Mouse (Mus musculus) CH12.LX (cell line): Measurements from ENCODE around the gene Cldn13. TPM values are rescaled to one million over a fixed set of nuclear protein-coding genes. Genes with fewer than 3 reads are reported as not detected.

Experiments
- DNase-seq: peaks from one replicate; pipeline ENCODE4 v3.0.0-alpha.2; 2013; ENCODE audit errors: extremely low read depth
- H3K27ac ChIP-seq: 2 replicates; pipeline ENCODE4 v1.5.1; 2012; ENCODE audit warnings: low read depth, mild to moderate bottlenecking, control low read depth, moderate library complexity; ENCODE audit not compliant: insufficient read depth
- H3K27me3 ChIP-seq: replicated peaks from 2 replicates; pipeline ENCODE3; 2012; ENCODE audit warnings: inconsistent platforms
- H3K36me3 ChIP-seq, 2 experiments: replicated peaks in 1 of 2; 2 replicates each; pipeline versions ENCODE3 to v1.6.1; 2012; ENCODE audit warnings: inconsistent platforms in 1 of 2, low read length in 1 of 2, mild to moderate bottlenecking in 1 of 2, mixed read lengths in 1 of 2, moderate library complexity in 1 of 2; ENCODE audit not compliant: control insufficient read depth in 1 of 2, insufficient read depth in 1 of 2
- H3K4me1 ChIP-seq, 2 experiments: 2 replicates each; pipeline ENCODE4 v1.6.1; 2012; ENCODE audit warnings: inconsistent platforms in 1 of 2, moderate library complexity in 1 of 2; ENCODE audit not compliant: insufficient read depth in 2 of 2, control insufficient read depth in 1 of 2
- H3K4me2 ChIP-seq: 2 replicates; pipeline ENCODE4 v1.6.1; 2012; ENCODE audit warnings: low read depth, mild to moderate bottlenecking, control low read depth; ENCODE audit not compliant: poor library complexity, insufficient read depth, severe bottlenecking
- H3K4me3 ChIP-seq, 3 experiments: fragments of 150-350 bp in 1 of 3; sonication (generic) in 1 of 3; replicated peaks in 1 of 3; 2 replicates each; pipeline versions ENCODE3 to v1.5.1; 2011 to 2012; ENCODE audit warnings: low read depth in 2 of 3, low read length in 2 of 3, mild to moderate bottlenecking in 2 of 3, moderate library complexity in 2 of 3, control low read depth in 1 of 3, improper control_type of control experiment in 1 of 3, inconsistent platforms in 1 of 3, mixed read lengths in 1 of 3; ENCODE audit not compliant: poor library complexity in 1 of 3
- H3K79me2 ChIP-seq: replicated peaks from 2 replicates; pipeline ENCODE4 v1.6.1; 2012; ENCODE audit warnings: mild to moderate bottlenecking, moderate library complexity; ENCODE audit not compliant: control insufficient read depth, poor library complexity, insufficient read depth, severe bottlenecking; ENCODE audit errors: extremely low read depth
- H3K9ac ChIP-seq: 2 replicates; pipeline ENCODE4 v1.6.1; 2012; ENCODE audit warnings: low read depth, mild to moderate bottlenecking, control low read depth, moderate library complexity; ENCODE audit not compliant: insufficient read depth
- H3K9me3 ChIP-seq: replicated peaks from 2 replicates; pipeline ENCODE3; 2012; ENCODE audit warnings: low read length, inconsistent platforms, mixed read lengths
- BHLHE40 ChIP-seq: IDR thresholded peaks from 2 replicates; pipeline ENCODE4 v1.6.1; 2011; ENCODE audit warnings: mild to moderate bottlenecking, low read depth, low read length, improper control_type of control experiment
- CHD1 ChIP-seq: IDR thresholded peaks from 2 replicates; pipeline ENCODE4 v1.6.1; 2012; ENCODE audit warnings: low read depth, low read length, improper control_type of control experiment, inconsistent platforms
- CHD2 ChIP-seq: IDR thresholded peaks from 2 replicates; pipeline ENCODE4 v1.6.1; 2011; ENCODE audit warnings: low read length, improper control_type of control experiment
- CTCF ChIP-seq, 2 experiments: IDR thresholded peaks in 1 of 2; conservative IDR thresholded peaks in 1 of 2; 2 replicates each; pipeline ENCODE4 v1.5.1; 2011 to 2012; ENCODE audit warnings: low read depth in 2 of 2, low read length in 2 of 2, improper control_type of control experiment in 1 of 2, inconsistent platforms in 1 of 2, mild to moderate bottlenecking in 1 of 2, moderate library complexity in 1 of 2
- E2F4 ChIP-seq: IDR thresholded peaks from 2 replicates; pipeline ENCODE4 v1.6.1; 2011; ENCODE audit warnings: low read depth, low read length, improper control_type of control experiment; ENCODE audit not compliant: insufficient replicate concordance
- ELF1 ChIP-seq: IDR thresholded peaks from 2 replicates; pipeline ENCODE4 v1.6.1; 2014; ENCODE audit warnings: low read depth, mild to moderate bottlenecking, inconsistent platforms, low read length, improper control_type of control experiment
- EP300 ChIP-seq: IDR thresholded peaks from 2 replicates; pipeline ENCODE4 v1.6.1; 2011; ENCODE audit warnings: low read length, improper control_type of control experiment
- ETS1 ChIP-seq: conservative IDR thresholded peaks from 2 replicates; pipeline ENCODE4 v1.6.1; 2012; ENCODE audit warnings: low read depth, mild to moderate bottlenecking, inconsistent platforms, low read length, improper control_type of control experiment, moderate library complexity
- GABPA ChIP-seq: IDR thresholded peaks from 2 replicates; pipeline ENCODE4 v1.6.1; 2012; ENCODE audit warnings: low read depth, low read length, improper control_type of control experiment, inconsistent platforms; ENCODE audit not compliant: insufficient replicate concordance
- HCFC1 ChIP-seq: IDR thresholded peaks from 2 replicates; pipeline ENCODE4 v1.6.1; 2012; ENCODE audit warnings: low read depth, mild to moderate bottlenecking, inconsistent platforms, low read length, improper control_type of control experiment
- IRF4 ChIP-seq: IDR thresholded peaks from 2 replicates; pipeline ENCODE4 v1.6.1; 2014; ENCODE audit warnings: low read depth, mild to moderate bottlenecking, inconsistent platforms, low read length, improper control_type of control experiment
- JUN ChIP-seq: IDR thresholded peaks from 2 replicates; pipeline ENCODE4 v1.6.1; 2011; ENCODE audit warnings: low read depth, mild to moderate bottlenecking, low read length, improper control_type of control experiment, moderate library complexity; ENCODE audit not compliant: insufficient read depth
- JUND ChIP-seq: conservative IDR thresholded peaks from 2 replicates; pipeline ENCODE4 v1.6.1; 2011; ENCODE audit warnings: low read depth, low read length, improper control_type of control experiment
- KAT2A ChIP-seq: IDR thresholded peaks from 2 replicates; pipeline ENCODE4 v1.6.1; 2012; ENCODE audit warnings: low read length, improper control_type of control experiment, inconsistent platforms; ENCODE audit not compliant: insufficient replicate concordance
- MAX ChIP-seq: IDR thresholded peaks from 2 replicates; pipeline ENCODE4 v1.6.1; 2011; ENCODE audit warnings: low read length, improper control_type of control experiment
- MAZ ChIP-seq: IDR thresholded peaks from 2 replicates; pipeline ENCODE4 v1.6.1; 2012; ENCODE audit warnings: low read depth, mild to moderate bottlenecking, inconsistent platforms, low read length, improper control_type of control experiment, moderate library complexity
- MEF2A ChIP-seq: IDR thresholded peaks from 2 replicates; pipeline ENCODE4 v1.6.1; 2014; ENCODE audit warnings: low read depth, mild to moderate bottlenecking, inconsistent platforms, low read length, improper control_type of control experiment, borderline replicate concordance
- MXI1 ChIP-seq: IDR thresholded peaks from 2 replicates; pipeline ENCODE4 v1.6.1; 2011; ENCODE audit warnings: mild to moderate bottlenecking, low read depth, low read length, improper control_type of control experiment
- MYC ChIP-seq: IDR thresholded peaks from 2 replicates; pipeline ENCODE4 v1.6.1; 2011; ENCODE audit warnings: low read depth, mild to moderate bottlenecking, improper control_type of control experiment, low read length
- NELFE ChIP-seq: IDR thresholded peaks from 2 replicates; pipeline ENCODE4 v1.6.1; 2011; ENCODE audit warnings: low read depth, low read length, improper control_type of control experiment
- NRF1 ChIP-seq: IDR thresholded peaks from 2 replicates; pipeline ENCODE4 v1.6.1; 2014; ENCODE audit warnings: low read depth, mild to moderate bottlenecking, inconsistent platforms, low read length, improper control_type of control experiment, moderate library complexity
- PAX5 ChIP-seq: IDR thresholded peaks from 2 replicates; pipeline ENCODE4 v1.6.1; 2012; ENCODE audit warnings: low read length, inconsistent platforms, mixed read lengths
- POLR2A ChIP-seq: IDR thresholded peaks from 2 replicates; pipeline ENCODE4 v1.6.1; 2011; ENCODE audit warnings: low read depth, mild to moderate bottlenecking, improper control_type of control experiment, low read length
- POLR2AphosphoS2 ChIP-seq: IDR thresholded peaks from 2 replicates; pipeline ENCODE4 v1.6.1; 2011; ENCODE audit warnings: low read depth, low read length, improper control_type of control experiment
- RAD21 ChIP-seq: IDR thresholded peaks from 2 replicates; pipeline ENCODE4 v1.6.1; 2011; ENCODE audit warnings: low read depth, mild to moderate bottlenecking, low read length, improper control_type of control experiment, moderate library complexity
- RCOR1 ChIP-seq: conservative IDR thresholded peaks from 2 replicates; pipeline ENCODE4 v1.6.1; 2012; ENCODE audit warnings: low read depth, mild to moderate bottlenecking, inconsistent platforms, low read length, improper control_type of control experiment
- SIN3A ChIP-seq: IDR thresholded peaks from 2 replicates; pipeline ENCODE4 v1.6.1; 2012; ENCODE audit warnings: low read length, improper control_type of control experiment, inconsistent platforms
- SMC3 ChIP-seq: IDR thresholded peaks from 2 replicates; pipeline ENCODE4 v1.6.1; 2011; ENCODE audit warnings: low read depth, low read length, improper control_type of control experiment
- TBP ChIP-seq: conservative IDR thresholded peaks from 2 replicates; pipeline ENCODE4 v1.6.1; 2011; ENCODE audit warnings: low read depth, low read length, improper control_type of control experiment
- TCF12 ChIP-seq: IDR thresholded peaks from 2 replicates; pipeline ENCODE4 v1.6.1; 2014; ENCODE audit warnings: low read depth, mild to moderate bottlenecking, inconsistent platforms, low read length, improper control_type of control experiment
- UBTF ChIP-seq: IDR thresholded peaks from 2 replicates; pipeline ENCODE4 v1.6.1; 2012; ENCODE audit warnings: low read depth, mild to moderate bottlenecking, inconsistent platforms, low read length, improper control_type of control experiment, moderate library complexity
- USF1 ChIP-seq: IDR thresholded peaks from 2 replicates; pipeline ENCODE4 v1.6.1; 2014; ENCODE audit warnings: low read depth, mild to moderate bottlenecking, inconsistent platforms, low read length, improper control_type of control experiment
- ZC3H11A ChIP-seq: IDR thresholded peaks from 2 replicates; pipeline ENCODE4 v1.6.1; 2012; ENCODE audit warnings: low read depth, mild to moderate bottlenecking, inconsistent platforms, low read length, improper control_type of control experiment
- ZKSCAN1 ChIP-seq: IDR thresholded peaks from 2 replicates; pipeline ENCODE4 v1.6.1; 2012; ENCODE audit warnings: low read depth, inconsistent platforms, low read length, improper control_type of control experiment, borderline replicate concordance
- ZMIZ1 ChIP-seq: IDR thresholded peaks from 2 replicates; pipeline ENCODE4 v1.6.1; 2012; ENCODE audit warnings: low read depth, mild to moderate bottlenecking, inconsistent platforms, low read length, improper control_type of control experiment
- ZNF384 ChIP-seq: IDR thresholded peaks from 2 replicates; pipeline ENCODE4 v1.6.1; 2012; ENCODE audit warnings: low read depth, low read length, improper control_type of control experiment, inconsistent platforms
- dilution Hi-C: fragments of 300-500 bp; cut with MboI; formaldehyde crosslinking; loops from 2 replicates; pipeline ENCODE4 v1.14.3; 2020; ENCODE audit warnings: low sequenced_read_pairs; ENCODE audit not compliant: extremely low pct_unique_long_range_greater_than_20kb, extremely low pct_ligation_motif_present
- in situ Hi-C: fragments of 300-500 bp; cut with MboI; formaldehyde crosslinking; loops from 3 replicates; pipeline ENCODE4 v1.14.3; 2019; ENCODE audit warnings: low sequenced_read_pairs, low pct_ligation_motif_present, low pct_unique_long_range_greater_than_20kb, mixed read lengths
- polyA plus RNA-seq: library from polyadenylated mRNA; unstranded; fragments of >175 nt; gene quantifications from 2 replicates; pipeline ENCODE4 v1.2.1, GENCODE M21; 2012; ENCODE audit warnings: low read depth; ENCODE audit not compliant: insufficient read length
- total RNA-seq, 2 experiments: library from RNA; depleted of rRNA; stranded (reverse); fragments of 300-350 nt in 1 of 2; fragments of >200 nt in 1 of 2; gene quantifications; 2 replicates each; pipeline ENCODE4 v1.2.3; 2012 to 2014

Gene Cldn13
- total and polyA plus RNA-seq, 3 experiments, result not detected

GRCm38 (mm10) chr5:134946857-134947255 is 31.5 kb upstream of the Cldn13 start, which contains the start of gene Cldn4:
Gene Cldn4 (minus strand): TSS chr5:134946934.
- Histone ChIP-seq H3K4me3 (no peak within 1 kb of the TSS), H3K36me3 (no peaks in the 10 kb centered on the region), H3K4me1 (peaks cover 22 to 46% of the 10 kb centered on the region in 2 experiments), H3K4me2 (0 out of 2 replicates have a peak within 1 kb of the TSS, but pooled peaks have one; percentile 2), H3K79me2 (no peaks in the 10 kb centered on the region), H3K27ac (no peak within 1 kb of the TSS), H3K9ac (no peak within 1 kb of the TSS), H3K27me3 (peaks cover 5% of the 10 kb centered on the region), H3K9me3 (no peaks in the 10 kb centered on the region)
- dilution Hi-C loops, result no loop called here
- TF ChIP-seq MYC (no peak), JUN (no peak), UBTF (no peak), IRF4 (peak; percentile 67), RAD21 (no peak), E2F4 (no peak), ZC3H11A (no peak), POLR2AphosphoS2 (no peak), KAT2A (no peak), CHD2 (peak; percentile 31; the same call in 1 of the 2 replicates), EP300 (peak; percentile 55; the same call in 1 of the 2 replicates), JUND (no peak), MAZ (no peak), RCOR1 (0 out of 2 replicates have a peak, but pooled peaks have one; percentile 43), ELF1 (no peak), SMC3 (no peak), POLR2A (no peak), NELFE (no peak), NRF1 (no peak), CHD1 (no peak), TBP (no peak), PAX5 (no peak), ZNF384 (no peak), ETS1 (peak; percentile 73), MAX (no peak), USF1 (no peak), CTCF (conservative IDR thresholded peaks at IDR 0.05 in 1 of 2, IDR thresholded peaks at IDR 0.05 in 1 of 2; ENCODE audit: low read depth in 2 of 2, low read length in 2 of 2) (no peak), BHLHE40 (peak; percentile 78), ZMIZ1 (no peak), ZKSCAN1 (no peak), TCF12 (peak; percentile 57; the same call in 1 of the 2 replicates), SIN3A (0 out of 2 replicates have a peak, but pooled peaks have one; percentile 21), GABPA (no peak), MXI1 (0 out of 2 replicates have a peak, but pooled peaks have one; percentile 29), HCFC1 (no peak), MEF2A (no peak)
- in situ Hi-C loops, result no loop called here
- peak; percentile 64 for DNase-seq
